Mouse (Mus musculus) spleen, adult 18-20 months (tissue): ENCODE measurements around the gene Atp1a3.
"Not testable (repeated sequence)": the region's sequence is repeated elsewhere in the genome, so short reads cannot be mapped to it uniquely, and the experiment has no call there.

Experiments used
- DNase-seq, 2 experiments: peaks; one replicate each; pipeline ENCODE4 v3.0.0; 2022; ENCODE audit warnings: mixed read lengths in 2 of 2

Gene Atp1a3

DNA sequence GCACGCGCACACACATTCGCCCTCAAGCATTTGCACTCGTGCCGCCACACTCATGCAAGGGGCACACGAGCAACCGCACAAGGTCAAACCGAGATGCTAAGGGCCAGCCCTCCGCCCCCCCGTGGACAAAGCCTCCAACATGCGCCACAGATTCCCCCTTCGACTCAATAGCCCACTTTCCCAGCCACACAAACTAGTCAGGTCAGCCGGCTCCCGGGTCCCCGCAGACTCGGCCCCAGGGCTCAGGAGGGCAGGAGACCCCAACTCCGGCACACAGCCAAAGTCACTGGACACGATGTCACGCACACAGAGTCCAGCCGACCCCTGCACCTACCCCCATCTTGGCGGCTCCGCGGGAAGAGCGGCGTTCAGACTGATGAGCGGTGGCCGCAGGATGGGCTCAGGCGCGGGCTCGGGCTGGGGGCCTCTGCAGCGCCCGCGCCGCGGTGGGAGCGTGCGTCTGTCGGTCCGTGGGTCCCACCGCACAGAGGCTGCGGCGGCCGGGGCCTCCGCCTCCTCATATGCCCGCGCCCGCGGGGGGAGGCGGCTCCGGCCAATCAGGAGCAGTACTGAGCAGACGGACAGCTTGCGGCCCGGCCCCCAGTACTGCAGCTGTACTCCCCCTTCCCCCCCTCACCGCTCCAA, at the start of gene Atp1a3:
Gene Atp1a3, minus strand, starts transcription at position 538 of the 645 bp plus-strand sequence.
- peak in 1 of 2 experiments; percentile 17 for DNase-seq

DNA sequence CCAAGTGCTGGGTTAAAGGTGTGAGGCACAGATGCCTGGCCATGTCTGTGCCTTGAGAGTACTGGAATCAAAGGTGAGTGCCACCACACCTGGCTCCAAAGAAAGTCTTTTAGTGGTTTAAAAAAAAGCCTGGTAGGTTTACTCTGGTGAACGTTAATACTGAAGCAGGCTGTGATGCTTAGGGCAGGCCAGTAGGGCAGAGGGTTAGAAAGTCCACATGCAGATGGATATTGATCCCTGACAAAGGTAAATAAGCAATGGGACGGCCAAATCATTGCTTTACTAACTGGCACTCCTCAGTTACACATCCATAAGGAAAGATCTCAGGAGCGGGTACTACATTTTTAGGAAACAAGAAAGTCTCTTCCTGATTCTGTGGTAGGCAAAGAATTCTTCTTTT, 46.8 kb upstream of the Atp1a3 start:
- DNase-seq: no peak

DNA sequence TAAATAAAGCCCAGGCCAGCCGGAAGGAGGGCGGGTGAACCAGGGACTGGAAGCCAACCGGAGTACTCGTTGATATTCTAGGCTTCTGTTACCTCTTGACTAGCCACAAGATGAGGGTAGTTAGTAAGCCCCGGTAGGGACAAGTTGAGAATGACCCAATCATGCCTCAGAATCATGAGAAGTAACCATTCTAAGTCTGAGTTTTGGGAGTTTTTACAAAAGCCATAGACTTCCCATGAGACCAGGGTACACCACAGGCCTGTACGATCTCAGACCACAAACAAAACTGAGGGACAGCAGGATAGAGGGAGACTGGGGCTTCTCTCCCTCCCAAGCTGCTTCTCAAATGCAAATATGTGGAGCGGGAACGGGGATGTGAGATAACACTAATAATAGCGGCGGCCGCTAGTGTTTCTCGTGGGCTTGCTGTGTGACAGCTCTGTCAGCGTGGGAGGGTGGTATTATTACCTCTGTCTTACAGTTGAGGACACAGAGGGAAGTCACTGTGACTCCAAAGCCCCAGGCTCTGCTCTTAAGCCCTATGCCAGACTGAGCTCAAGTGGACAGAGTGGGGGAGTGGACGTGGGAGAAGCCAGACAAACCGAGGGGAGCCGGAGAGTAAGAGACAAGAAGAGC, 43.7 kb upstream of the Atp1a3 start:
- no peak for DNase-seq

DNA sequence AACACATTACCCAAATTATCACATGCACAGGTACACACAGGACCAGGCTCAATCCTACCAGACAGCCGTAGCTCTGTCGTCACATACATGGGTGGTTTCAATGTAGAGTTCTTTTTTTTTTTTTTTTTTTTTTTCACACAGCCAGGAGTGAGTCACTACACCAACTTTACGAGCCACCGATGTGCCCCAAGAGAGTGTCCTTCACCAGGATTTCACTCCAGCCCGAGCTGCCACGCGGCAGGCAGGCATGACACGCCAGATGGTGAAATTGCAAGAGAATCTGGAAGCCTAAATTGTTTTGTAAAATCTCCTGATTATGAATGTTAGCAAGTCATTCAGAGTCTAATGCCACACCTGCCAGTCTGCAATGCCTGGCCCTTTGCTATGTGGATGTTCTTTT, 41.6 kb upstream of the Atp1a3 start:
- DNase-seq: no peak

DNA sequence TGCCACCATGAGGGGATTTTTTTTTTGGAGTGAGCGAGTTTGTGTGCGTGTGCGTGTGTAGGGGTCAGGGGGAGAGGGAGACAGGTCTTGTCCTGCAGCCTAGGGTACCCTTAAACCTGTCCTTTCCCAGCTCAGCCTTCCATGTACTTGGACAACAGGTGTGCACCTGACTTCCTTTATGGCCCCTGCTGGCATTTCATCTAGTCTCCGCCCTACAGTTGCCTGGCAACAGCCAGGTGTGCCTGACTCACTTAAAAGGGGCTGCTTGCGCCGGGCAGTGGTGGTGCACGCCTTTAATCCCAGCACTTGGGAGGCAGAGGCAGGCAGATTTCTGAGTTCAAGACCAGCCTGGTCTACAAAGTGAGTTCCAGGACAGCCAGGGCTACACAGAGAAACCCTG, 38.8 kb upstream of the Atp1a3 start:
- not testable (repeated sequence) for DNase-seq

DNA sequence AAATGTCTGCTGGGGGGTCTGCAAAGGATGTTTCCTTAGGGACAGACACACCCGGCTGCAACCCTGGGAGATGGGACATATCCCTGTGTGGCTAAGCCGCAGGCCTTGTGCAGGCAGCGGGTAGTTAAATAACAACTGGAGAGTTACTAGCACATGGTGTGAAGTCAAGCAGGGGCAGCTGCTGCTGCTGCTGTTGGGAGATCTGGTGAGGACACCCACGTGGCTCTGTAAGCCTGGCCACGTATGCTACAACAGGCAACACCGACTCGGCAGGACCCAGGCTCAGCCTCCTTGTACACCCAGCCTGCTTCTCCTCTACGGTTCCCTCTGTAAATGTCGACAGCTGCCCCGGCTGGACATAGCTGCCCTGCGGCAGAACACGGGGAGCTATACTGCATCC, 36.2 kb upstream of the Atp1a3 start:
- no peak for DNase-seq

DNA sequence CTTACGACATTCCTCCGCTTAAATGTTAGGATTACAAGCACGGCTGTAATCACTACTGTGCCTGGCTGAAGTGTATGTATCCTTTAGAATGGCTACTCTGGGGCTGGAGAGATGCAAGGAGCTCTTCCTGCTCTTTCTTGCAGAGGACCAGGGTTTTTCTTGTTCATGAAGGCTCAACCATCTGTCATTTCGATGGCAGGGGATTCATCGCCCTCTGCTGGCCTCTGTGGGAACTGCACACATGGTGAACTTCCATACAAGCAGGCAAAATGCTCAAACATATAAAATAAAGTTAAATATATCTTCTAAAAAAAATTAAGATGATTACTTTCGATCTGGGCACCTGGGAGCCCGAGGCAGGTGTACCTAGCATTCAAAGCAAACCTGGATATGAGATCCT, 30.2 kb upstream of the Atp1a3 start:
- peak; percentile 21 to 72 for DNase-seq

DNA sequence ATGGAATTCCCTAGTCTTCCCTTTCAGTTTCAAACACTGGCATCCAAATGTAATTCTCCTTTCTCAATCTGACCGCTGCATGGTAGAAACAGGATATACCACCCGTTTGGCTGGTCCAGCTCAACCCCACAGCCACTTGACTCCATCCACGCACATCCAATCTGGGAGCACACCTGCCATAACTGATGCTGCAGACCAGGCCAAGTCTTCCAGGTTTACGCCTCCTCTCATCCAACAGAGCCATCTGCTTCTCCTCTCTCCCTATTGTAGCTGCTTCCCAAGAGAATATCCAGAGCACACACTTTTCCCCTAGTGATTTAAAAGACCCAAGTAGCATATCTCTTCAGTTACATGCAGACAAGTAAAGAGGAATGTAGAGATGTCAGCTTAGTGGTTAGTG, 29.0 kb upstream of the Atp1a3 start:
- no peak for DNase-seq

DNA sequence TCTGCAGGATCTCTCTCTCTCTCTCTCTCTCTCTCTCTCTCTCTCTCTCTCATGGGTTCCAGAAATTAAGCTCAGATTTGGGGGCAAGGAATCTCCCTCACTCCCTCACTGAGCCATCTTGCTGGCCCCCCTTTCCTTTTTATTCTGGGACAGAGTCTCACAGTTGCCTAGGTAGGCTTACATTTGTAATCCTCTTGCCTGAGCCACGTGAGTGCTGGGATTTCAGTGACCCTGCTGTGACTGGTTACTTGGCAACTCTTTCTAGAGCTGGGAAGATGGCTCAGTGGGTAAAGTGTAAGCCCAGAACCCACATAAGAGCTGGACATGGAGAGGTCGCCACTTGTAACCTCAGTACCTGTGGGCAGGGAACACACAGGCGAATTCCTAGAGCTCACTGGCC, 25.8 kb upstream of the Atp1a3 start:
- DNase-seq: no peak

DNA sequence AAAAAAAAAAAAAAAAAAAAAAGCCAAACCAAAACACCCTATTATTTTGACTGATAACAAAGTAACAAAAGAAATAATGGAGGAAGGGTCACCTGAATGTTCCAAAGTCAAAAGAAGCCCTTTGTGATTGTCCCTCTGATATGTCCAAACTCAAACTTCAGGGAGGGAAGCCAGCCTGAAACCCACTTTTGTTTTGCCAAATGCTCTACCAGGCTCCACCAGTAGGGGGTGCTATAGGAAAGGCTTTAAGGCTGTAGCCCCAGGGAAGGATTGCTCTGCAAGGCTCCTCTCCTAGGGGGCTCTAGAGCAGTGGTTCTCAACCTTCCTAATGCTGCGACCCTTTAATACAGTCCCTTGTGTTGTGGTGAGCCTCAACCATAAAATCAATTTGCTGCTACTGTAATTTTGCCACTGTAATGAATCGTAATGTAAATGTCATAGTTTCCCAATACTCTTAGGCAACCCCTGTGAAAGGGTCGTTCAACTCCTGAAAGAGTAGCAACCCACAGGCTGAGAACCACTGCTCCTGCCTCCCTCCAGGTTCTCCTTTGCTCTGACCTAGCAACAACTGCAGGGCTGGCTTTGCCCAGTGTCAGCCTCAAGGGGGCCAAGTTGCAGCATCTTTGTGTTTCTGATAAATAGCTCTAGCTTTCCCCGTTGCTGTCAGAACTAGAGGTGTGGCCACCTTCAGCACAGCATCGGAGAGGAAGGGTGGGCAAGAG, 24.4 kb upstream of the Atp1a3 start:
- peak in 1 of 2 experiments; percentile 75 for DNase-seq

DNA sequence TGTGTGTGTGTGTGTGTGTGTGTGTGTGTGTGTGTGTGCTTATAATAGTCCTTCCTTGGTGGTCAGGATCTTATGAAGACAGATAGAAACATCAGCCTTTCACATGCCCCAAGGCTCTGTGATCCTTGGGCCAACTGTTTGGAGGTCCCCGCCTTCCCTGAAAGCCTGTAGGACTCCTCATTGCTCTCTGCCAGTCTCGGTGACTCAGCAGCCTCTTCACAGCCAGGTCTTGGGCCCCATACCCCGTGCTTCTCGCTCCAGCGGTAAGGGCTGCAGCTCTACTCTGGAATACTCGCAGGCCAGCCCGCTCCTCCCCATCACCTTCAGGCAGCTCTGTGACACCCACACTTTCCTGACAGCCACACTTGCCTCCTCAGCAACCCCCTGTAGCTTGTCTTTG, 20.7 kb upstream of the Atp1a3 start:
- no peak for DNase-seq

DNA sequence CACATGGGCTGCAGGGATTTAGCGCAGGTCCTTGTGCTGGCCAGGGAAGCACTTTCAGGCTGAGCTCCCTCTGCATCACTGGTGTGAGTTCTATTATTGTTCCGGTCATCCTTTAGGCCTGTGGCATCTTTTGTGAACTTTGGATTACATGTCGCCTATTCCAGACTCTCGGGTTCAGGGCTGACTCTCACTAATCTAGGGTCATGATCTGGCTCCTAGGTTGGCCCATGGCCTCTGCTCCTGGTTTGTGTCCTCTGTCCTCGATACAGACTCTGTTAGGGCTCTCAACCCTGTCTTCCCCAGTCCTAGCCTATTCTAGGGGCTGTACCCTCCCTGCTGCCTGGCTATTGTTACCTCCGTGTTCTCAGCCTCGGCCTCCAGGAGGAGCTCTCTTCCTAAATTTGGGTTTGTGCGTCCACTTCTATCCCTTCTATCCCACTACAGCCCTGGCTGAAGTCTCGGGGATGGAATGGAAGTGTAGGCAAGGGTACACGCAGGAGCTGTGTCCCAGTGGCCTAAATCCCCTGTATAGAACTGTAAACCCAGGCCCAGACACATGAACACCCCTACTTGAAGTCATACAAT, 20.2 kb upstream of the Atp1a3 start:
- no peak for DNase-seq

DNA sequence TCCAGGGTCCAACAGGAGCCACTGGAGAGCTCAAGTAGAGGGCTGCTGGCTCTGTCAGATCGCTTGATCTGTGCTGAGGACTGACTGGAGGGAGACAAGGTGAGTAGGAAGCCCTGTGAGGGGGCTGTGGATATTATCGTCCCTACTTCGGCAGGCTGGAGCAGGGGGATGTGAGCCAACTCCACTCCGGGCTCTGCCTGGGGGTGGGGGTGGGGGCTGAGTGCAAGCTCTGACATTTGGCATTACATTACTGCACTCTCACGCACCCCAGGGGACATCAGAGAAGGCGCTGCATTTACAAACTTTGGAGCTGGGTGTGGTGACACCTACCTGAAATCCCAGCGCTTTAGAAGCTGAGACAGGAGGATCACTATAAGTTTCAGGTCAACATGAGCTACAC, 5.8 kb upstream of the Atp1a3 start:
- DNase-seq: no peak

DNA sequence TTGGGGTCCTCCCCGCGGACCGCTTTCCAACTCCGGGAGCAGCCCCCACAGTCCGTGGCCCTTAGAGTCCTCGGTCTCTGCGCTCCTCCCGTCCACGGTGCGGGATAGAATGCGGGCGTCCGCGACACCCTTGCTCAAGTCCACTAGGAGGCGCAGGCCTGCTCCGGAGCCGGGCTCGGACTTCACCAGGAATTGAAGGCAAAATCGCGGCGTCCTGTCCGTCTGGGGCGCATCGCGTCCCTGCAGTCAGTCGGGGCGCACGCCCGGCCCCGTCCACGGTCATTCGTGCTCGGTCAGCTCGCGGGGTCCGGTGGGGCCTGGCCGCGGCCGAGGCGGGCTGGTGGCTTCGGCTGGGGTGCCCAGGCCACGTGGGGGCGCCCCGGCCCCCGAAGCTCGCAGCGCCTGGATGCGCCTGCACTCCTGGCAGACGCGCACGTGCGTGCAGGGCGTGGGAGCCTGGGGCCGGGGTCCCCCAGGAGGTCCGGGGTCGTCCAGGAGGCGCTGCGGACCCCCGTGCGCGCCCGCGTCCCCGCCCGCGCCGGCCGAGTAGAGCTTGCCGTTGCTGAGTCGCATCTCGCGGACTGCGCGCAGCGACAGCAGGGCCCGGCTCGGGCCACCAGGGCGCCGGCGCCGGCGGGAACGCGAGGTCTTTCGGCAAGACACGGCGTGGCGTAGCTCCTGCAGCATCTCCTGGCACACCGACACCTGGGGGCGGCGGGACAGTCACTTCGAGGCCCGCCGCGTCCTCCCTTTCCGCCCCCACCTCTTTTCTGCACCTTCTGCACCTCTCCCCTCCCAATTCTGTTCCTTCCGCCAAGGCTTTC, 4.5 kb upstream of the Atp1a3 start:
- peak in 1 of 2 experiments; percentile 38 for DNase-seq

DNA sequence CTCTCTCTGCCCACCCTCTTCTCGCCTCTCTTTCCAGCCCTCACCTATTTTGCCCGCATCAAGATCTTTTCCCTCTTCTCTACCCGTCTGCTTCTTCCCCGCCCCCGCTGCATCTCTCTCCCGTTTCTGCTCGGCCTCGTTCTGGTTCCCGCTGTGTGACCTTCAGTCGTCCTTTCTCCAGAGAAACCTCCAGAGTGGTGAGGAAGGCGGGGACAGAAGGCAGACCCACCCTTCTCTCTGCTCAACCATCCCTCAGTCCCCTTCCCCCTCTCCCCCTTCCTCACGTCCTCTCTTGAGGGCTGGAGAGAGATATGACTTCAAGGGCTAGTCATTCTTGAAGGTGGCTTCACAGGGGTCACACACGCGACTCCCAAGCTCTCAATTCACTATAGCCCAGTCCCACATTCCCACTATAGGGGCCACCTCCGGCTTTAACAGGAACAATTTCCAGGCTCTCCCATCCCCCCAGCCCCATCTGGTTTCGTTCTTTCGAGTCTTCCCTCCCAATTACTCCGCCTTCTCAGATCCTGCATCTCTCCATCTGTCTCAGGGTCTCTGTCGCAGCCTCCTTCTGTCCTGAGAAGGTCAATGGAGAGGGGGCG, 3.4 kb upstream of the Atp1a3 start:
- no peak for DNase-seq

DNA sequence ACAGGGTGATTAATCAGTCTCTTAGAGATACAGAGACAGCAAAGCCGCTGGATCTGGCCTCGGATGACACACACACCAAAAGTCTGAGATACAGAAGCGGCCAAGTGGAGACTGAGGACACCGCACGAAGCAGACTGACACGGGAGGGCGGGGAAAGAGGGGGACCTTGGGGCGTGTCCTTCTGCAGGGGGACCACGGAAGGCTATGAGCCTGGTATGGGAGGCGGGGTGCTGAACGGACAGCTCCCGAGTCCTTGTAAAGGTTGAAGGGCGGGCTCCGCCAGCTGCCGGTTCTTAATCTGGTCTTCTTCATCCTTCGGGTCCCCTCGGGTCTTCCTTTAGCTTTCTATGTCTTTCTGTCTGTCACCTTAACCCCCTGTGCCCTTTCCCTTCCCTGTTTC, 2.9 kb upstream of the Atp1a3 start:
- peak in 1 of 2 experiments; percentile 23 for DNase-seq

DNA sequence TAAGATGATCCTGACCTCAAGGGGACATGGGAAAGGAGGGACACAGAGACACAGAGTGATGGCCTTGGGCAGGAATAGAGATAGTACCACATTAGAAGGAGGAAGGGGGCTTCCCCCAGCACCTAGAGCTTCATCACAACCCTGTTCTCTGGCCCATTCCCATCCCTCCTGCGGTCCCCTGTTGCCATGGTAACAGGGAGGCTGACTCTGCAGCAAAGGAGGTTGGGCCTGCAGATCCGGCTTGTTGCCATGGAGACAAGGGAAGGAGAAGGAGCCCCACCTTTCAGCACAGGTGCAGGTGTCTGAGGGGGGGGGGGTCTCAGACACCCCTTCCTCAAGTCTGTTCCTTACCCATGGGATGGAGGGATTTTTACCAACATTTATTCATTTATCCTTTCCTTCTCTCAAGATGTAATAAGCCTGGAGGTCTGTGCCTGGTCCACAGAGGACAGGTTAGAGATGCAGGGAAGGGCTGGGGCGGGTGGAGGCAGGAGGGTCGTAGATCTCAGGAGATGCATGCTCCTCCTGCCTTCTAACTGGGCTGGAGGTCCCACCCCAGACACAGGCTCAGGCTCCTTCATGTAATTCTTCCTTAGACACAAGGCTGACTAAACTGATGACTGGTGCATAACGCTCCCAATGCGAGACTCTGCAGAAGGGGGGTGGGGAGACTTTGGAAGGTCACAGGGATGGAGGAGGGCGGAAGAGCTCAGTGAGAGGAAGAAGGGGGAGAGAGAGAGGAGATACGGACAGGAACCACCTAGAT, 2.0 kb upstream of the Atp1a3 start:
- no peak for DNase-seq

DNA sequence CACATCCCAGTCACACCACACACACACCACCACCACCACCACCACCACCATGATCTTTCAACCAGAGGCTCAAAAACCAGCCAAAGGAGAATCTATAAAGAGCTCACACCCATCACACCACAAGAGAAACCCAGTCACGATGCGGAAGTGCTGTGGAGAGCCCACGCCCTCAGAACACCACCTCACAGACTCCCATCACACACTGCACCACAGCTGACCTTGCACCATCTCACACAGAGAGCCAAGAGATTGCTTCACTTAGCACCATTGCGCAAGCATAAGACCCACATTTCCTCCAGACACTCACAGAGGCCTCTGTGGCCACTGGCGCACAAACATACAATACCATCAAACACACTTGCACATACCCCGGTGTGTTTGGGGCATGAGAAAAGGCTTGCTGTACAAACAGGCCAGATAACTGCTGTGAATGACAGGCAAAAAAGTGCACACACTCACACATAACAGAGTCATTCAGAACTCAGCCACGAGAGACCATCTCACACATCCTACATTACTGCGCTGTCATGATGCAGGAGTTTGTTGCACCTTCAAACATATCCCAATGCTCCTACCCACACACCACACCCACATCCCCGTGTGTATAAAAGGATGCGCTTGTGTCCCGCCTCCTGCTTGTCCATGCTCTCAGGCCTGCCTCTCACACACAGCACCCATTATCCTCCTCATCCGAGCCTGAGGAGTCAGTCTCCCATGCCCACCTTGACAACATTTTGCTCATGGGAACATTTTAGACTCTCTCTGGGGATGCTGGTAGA, 1.0 kb upstream of the Atp1a3 start:
- DNase-seq: no peak

DNA sequence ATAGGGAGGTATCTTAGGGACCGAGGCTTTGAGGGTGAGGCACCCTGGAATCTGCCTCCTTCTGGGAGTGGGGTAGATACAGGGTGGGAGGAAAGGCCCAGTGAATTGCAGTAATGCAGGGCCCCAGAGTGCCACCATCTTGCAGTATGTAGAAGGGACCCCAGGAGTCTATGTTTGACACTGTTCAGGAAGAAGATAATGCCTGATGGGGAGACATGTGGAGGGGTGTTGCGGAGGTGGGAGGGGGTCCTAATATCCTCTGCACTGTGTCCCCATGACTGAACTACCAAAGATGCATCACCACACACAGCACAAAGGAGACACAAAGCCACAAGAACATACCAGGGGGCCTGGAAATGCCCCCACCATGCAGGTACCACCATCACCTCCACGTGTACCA, 413 bp upstream of the Atp1a3 start:
- no peak for DNase-seq

DNA sequence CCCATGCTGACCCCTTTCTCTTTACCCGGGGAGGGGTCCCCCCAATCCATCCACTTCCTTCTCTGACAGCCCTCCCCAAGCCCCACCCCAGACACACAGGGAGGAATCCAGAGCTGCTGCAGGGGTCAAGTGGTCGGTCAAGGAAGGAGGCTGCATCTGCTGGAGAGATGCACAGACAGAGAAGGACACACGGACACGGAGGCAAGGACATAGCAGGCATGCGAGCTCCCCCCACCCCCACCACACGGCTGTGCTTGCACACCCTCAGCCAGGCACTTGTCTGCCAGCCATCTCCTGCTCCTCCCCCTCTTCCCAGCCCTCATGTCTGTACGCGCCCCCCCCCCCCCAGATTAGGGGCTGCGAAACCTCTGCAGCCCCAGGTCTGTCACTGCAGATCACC, 952 bp downstream of the Atp1a3 start:
- DNase-seq: no peak

DNA sequence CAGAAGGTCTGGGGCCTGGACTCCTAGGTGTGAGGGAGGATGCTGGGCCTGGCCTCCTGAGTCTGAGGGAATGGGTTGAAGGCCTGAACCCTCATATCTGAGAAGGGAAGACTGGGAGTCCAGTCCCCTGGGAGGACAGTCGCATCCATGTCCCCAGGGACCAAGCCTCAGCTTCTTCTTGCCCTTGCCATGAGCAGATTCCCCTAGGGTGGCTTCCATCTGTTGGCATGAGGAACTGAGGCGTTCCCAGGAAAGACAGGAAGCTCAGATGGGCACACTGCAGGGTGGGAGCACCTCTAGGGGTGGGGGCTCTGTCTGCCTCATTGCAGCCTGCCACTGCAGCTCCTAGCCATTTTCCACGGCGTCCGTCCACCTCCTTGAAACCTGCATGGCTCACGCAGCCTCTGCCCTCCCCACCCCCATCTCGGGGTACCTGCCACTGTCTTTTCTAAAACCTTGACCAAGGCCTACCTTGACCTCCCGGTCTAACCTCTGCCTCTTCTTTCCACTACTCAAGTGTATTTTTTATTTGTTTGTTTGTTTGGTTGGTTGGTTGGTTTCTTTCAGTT, 1.9 kb downstream of the Atp1a3 start:
- no peak for DNase-seq
